Mouse (Mus musculus): ENCODE data around the gene Zbtb20.

GRCm38 (mm10) chr16:42863231-42863630 is 12.4 kb upstream of the Zbtb20 start:
- TF ChIP-seq CTCF (IDR thresholded peaks at IDR 0.05) (no peak), EP300 (IDR thresholded peaks at IDR 0.05) (no peak)
